Mouse (Mus musculus) kidney, adult 2 months (tissue): Measurements from ENCODE around the gene Thra.

Experiments used
- CTCF ChIP-seq: fragments of 200-500 bp; conservative IDR thresholded peaks from 2 replicates; pipeline ENCODE4 v1.5.1; 2011; ENCODE audit warnings: low read depth, mild to moderate bottlenecking, control low read depth, low read length, moderate library complexity, mixed read lengths; ENCODE audit not compliant: insufficient read depth, insufficient read length
- POLR2A ChIP-seq: fragments of 200-500 bp; IDR thresholded peaks from one replicate; pipeline ENCODE4 v1.6.1; 2011; ENCODE audit warnings: low read depth, low read length, control low read depth

DNA sequence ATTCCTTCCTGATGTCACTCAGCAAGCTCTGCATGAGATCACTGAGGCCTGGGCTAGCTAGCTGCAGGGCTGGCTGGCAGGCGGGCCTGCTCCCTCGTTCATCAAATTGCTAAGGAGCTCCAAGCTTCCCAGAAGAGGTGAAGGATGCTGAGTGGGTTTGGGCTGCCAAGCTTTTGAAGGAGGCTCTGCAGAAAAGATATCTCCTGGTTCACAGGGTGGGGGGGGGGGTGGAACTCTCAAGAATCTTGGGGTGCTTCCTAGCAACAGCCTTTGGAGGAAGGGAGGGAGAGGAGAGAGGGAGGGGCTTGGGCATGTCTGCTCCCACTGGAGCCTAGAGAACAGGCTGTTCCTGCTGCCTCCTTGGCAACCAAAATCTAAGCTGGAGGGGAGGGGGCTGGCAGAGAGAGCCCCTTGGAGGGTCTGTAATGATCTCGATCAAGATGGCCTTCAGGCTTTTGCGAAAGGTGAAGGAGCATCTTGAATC is 2.0 kb upstream of the Thra start:
- TF ChIP-seq CTCF (no peak), POLR2A (no peak)
